Mouse (Mus musculus) G1E (cell line): Measurements from ENCODE around the gene Litaf.

Experiments used
- POLR2AphosphoS5 ChIP-seq: IDR thresholded peaks from 2 replicates; pipeline ENCODE4 v1.6.1; 2012; ENCODE audit warnings: low read depth, low read length, inconsistent platforms; ENCODE audit not compliant: insufficient replicate concordance
- TAL1 ChIP-seq: conservative IDR thresholded peaks from 2 replicates; pipeline ENCODE4 v1.6.1; 2012; ENCODE audit warnings: low read depth, low read length, inconsistent platforms, mixed read lengths

DNA sequence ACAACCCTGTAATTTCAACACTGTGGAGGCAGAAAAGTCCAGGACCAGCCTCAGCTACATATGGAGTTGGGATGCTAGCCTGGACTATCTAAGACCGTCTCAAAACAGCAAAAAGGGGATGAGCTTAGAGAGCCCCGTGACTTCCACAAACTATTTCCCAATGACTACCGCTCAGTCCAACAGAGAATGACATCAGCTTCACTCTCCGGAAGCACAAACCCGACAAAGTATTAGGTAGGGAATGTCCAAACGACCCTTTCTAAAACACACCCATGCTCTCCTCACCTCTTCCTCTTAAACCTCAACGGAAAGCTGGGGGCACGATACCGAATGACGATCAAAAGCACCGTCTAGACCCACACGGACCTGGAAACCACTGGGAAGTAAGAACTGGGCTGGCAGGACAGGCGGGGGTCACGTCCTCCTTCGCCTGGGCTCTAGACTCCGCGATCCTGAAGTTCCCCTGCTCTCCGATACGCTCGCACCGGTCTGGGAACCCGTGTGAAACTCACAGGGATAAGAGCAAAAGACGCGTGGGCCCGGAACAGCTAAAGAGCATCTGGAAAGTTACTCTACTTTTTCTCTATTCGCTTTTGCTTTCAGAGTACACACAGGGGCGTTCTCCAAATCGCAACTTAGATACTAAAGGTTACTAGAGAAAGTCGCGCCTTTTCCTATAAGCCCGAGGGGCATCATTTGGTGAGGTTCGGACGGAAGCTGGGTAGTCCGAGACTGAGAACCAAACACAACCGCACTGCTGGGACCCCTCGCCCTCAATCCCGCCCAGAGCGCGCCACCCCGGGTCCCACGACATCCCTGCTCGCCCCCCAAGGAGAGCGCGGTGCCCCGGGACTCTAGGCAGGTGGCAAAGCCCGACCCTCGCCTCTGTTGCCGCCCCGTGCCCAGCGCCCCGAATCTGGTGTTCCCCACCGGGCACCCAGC, 73.6 kb downstream of the Litaf start:
- TF ChIP-seq TAL1 (no peak), POLR2AphosphoS5 (no peak)
